Mouse (Mus musculus): Measurements from ENCODE around the gene Tmem219. TPM values are rescaled to one million over a fixed set of nuclear protein-coding genes. Genes with fewer than 3 reads are reported as not detected.

Tmem219 gene
- 10 to 100 TPM; 40.2 to 53.2 TPM for polyA plus RNA-seq (2017; shearing (Covaris generic))

GRCm38 (mm10) chr7:126922624-126923060 is at the start of gene Tmem219:
Tmem219 (minus strand) TSS chr7:126922917.
- ATAC-seq = no peak

DNA sequence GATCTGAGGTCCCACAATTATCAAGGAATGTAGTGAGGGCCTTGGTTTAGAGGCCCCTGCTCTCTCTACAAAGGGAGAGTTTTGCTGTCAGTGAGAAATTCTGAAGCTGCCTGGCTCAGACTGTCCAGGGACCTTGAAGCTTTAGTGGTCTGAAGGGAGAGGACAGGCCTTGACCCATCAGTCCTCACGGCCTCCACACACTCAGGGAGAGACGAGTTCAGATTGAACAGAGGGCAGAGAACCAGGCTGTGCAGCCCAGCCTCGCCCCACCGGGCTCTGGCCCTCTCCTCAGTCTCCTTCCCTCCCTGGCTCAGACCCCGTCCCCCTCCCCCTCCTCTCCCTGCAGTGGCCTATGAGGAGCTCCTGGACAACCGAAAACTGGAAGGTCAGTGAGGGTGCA is 44.6 kb upstream of the Tmem219 start:
- ATAC-seq = no peak

DNA sequence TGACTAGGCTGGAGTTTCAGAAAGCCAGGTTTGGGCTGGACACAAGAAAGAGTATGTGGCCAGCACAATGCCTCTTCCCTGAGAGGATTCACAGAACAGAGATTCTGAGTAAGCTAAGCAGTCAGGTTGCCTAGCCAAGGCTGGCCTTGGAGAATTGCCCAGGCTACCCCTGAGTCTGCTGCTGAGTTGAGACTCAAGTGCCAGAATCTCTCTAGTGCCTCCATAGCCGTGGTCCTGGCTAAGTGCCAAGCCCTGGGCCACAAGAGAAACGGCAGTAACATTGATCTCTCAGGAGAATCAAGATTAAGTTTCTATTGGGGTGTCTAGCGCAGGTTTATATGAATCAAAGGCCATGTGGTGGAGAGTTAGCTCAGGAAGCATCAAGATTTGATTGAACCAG is 42.9 kb upstream of the Tmem219 start:
- ATAC-seq = no peak

DNA sequence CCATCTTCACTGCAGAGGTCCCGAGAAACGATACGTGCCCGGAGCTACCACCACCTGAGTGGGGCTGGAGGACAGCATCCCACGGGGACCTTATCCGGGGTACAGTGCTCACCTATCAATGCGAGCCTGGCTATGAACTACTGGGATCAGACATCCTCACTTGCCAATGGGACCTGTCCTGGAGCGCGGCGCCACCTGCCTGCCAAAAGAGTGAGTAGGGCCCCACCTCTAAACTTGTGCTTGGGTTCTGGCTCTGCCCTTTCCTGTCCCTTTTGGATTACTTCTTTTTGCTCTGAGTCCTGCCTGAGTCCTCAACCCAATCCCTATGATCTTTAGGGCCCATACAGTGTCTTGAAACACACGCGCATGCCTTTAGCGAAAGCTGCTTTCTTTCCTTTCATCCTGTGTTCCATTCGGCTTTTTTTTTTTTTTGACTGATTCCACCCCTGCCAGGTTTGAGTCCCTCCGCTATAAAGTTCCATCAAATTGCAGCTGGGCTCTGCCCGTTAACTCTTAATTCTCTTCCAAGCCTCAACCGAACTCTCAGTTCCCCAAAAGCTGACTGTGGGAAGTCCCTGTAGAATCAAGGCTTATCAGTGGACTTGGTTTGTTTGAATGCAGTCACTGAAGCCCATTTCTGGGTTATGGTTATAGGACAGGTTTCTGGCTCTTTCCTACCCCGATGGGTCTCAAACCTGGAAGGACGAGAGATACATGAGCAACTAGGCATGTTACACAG is 41.0 kb upstream of the Tmem219 start:
- ATAC-seq = no peak

- ATAC-seq = no peak
Observed at GRCm38 (mm10) chr7:126961965-126962364, 39.2 kb upstream of the Tmem219 start.

GRCm38 (mm10) chr7:126961095-126961494 is 38.4 kb upstream of the Tmem219 start:
- no peak for ATAC-seq

DNA sequence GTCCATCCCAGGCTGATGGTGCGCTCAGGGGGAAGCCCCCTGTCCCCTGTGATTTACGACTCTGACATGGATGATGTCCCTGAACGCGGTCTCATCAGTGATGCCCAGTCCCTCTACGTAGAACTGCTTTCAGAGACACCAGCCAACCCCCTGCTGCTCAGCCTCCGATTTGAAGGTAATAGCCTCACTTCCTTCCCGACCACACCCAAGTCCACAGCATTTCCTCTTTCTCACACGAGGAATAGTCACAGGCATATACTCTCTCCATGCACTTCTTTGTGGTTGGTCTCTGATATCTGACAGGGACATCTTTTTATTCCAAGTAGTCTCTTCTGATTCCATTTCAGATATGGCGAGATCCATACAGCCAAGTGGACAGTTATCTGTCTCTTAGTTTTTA is 37.1 kb upstream of the Tmem219 start:
- ATAC-seq = no peak

DNA sequence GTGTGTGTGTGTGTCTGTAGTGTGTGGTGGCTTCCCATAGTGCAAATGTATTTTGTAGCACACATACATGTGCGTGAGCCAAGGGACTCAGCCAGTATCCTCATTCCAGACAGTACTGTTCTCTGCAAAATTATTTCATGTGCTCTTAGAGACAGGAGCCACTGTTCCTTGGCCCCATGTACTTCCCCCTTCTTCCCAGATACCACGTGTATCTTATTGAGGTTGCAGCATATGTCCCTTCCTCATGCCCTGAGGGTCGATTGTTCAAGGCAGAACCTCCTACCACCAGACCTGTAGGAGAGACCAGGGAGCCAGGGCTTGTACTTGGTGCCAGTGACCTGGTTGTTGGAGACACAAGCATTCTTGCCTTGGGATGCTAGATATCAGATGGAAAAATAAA is 32.4 kb upstream of the Tmem219 start:
- ATAC-seq = no peak

DNA sequence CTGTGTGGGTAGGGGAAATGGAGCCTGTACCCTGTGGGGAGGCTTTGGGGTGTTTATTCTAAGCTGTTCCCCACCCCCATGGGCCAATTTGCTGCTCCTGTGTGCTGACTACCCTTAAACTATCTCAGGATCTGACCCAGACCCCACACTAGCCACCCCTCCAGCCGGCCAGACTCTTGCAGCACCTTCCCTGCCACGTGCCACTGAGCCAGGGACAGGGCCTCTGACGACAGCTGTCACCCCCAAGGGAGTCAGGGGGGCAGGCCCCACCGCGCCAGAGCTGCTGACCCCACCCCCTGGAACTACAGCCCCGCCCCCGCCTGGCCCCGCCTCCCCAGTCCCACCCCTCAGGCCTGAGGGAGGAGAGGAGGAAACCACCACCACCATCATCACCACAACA is 29.9 kb upstream of the Tmem219 start:
- no peak for ATAC-seq

DNA sequence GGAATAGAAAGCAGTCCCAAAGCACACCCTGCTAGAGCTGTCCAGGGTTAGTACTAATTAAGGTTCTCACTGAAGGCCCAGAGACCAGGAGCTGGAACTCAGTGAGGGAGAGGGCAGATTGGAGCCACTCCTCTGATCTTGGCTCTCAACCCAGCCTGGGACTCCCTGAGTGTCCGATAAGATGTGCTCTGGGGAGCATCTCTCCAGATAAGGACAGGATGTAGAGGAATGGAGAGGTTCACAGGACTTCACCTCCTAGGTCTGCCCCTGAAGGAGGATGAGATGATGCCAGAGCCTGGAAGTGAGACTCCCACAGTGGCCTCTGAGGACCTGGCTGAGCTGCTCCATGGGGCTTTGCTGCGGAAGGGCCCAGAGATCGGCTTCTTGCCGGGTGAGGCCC is 29.0 kb upstream of the Tmem219 start:
- no peak for ATAC-seq

DNA sequence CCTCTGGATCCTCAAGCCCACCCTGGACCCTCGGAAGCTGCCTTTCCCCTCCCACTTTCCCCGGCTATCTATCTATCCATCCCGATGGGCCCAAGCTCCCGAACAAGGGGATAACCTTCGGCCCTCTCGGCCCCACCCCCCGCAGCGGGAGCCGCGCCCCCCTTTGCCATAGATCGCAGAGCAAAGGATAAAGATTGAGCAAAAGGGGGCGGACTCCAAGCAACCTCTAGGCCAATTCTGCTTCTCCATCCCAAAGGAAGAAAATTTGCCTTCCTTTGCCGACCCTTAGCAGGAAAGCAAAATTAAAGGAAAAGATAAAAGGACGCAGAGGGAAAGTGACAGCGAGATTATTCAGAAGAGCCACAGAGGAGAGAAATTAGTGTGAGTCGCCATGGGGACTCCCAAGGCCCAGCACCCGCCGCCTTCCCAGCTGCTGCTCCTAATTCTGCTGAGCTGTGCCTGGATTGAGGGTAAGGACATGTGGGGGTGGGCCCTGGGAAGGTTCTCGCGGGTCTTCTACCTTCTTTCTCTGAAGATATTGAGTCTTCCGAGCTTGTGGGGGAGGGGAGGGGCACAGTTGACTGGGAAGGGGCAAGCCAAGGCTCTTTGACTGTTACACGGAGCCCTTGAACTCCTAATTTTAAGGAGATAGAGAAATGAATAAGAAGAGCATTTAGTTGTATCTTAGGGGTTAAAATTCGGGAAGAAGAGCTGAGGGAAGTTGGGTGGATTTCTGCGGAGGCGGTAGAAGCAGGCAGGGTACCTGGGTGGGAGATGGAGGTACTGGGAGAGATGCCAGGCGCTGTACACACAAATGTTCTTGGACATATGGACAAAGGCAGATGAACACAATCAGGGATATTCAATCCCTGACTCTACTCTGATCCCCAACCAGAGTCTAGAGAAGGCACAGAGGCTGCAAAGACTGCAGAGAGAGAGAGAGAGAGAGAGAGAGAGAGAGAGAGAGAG is 28.2 kb upstream of the Tmem219 start:
- no peak for ATAC-seq

DNA sequence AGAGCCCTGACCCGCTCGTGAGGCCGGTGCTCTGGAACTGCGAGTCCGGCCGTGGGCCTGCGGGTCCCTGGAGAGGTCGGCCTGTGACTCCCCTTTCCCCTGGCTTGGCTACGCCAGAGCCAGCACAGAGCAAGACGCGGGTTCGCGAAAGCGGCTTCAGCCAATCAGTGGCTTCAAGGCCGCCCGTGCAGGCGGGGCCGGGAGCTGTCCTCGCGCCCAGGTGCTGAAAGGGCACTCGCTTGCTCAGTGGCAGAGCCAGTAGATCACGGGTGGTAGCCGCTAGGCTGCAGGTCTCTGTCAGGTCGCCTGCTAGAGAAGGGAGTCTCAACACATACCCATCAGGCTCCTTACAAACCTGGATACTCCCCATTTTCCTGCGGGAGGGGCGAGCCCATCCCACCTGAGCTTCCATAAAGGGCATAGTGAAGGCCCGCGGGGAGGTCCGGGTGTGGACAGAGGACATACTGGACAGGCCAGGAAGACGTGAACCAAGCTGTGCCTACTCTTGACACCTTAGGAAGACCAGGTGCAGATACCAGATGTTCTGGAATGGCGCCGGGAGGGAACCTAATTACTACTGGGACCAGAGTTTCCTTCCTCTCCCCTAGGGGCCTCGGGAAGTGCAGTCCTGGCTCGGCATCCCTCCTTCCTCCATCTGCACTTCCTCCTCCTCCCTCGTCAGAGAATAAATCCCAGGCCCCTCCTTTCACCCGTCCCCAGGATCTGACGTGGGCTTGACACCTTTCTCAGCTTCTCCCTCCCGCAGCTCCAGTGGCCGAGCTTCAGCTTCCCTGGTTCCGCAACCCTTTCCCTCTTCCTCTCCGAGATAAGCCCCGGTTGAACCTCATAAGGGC is 27.3 kb upstream of the Tmem219 start, which contains the start of gene Sez6l2:
Gene Sez6l2, plus strand, starts transcription at position 771 of the 854 bp plus-strand sequence.
- ATAC-seq = peak; percentile 81

- ATAC-seq = no peak
Observed at GRCm38 (mm10) chr7:126949403-126949792, 26.7 kb upstream of the Tmem219 start, which contains the start of gene Asphd1. Asphd1 (minus strand) TSS chr7:126949582.

DNA sequence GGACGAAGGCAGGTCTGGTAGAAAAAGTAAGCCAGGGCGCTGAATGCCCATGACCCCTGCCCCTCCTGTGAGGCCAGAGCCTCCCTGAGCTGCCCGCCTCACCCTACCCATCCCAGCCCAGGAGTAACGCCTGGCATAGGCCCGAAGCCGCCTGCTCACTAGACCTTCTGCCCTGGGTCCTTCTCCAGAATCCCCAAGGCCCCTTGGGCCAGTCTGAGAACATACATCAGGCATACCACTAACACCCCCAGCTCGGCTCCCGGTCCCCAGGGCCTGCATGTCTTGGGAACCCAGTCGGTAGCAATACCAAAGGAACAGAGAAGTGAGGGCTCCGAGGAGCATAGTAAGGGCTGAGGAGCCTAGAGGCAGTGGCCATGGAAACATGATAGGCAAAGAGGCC is 25.9 kb upstream of the Tmem219 start:
- ATAC-seq = no peak

GRCm38 (mm10) chr7:126946530-126946929 is 23.8 kb upstream of the Tmem219 start:
- no peak for ATAC-seq

DNA sequence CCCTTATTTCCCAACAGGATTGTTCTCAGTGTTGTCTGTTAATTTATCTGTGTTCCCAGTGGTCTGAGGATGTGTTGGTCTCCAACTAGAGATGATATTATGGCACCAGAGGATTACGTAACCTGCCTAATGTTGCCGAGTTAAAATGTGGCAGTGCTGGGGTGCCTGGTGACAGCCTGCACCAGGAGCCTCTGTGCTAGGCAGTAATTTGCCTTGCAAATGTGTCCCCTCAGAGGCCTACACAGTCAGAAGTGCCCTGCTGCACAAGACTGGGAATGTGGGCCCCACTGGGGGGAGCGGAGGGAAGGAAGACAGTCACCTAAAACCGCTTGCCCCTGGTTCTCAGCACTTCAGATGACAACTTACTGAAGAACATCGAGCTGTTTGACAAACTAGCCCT is 19.1 kb upstream of the Tmem219 start:
- no peak for ATAC-seq

DNA sequence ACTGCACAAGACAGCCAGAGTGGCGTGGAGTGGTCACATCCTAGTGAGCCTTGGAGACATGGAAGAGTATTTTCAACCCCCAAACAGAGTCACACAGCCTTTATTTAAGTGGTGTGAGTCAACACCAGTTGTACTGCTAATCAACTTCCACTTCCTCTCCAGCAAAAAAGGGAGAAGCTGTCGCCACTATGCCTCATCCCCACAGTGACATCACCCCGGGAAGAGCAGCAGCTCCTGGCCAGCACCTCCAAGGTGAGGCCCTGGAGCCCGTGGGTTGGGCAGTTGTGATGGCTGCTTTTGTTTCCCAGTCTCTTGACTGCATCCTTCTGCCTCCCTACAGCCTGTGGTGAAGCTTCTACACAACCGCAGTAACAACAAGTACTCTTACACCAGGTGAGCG is 18.5 kb upstream of the Tmem219 start:
- ATAC-seq = no peak

GRCm38 (mm10) chr7:126932652-126933051 is 9.9 kb upstream of the Tmem219 start:
- ATAC-seq = no peak

GRCm38 (mm10) chr7:126929046-126929445 is 6.3 kb upstream of the Tmem219 start:
- ATAC-seq = peak; percentile 35

DNA sequence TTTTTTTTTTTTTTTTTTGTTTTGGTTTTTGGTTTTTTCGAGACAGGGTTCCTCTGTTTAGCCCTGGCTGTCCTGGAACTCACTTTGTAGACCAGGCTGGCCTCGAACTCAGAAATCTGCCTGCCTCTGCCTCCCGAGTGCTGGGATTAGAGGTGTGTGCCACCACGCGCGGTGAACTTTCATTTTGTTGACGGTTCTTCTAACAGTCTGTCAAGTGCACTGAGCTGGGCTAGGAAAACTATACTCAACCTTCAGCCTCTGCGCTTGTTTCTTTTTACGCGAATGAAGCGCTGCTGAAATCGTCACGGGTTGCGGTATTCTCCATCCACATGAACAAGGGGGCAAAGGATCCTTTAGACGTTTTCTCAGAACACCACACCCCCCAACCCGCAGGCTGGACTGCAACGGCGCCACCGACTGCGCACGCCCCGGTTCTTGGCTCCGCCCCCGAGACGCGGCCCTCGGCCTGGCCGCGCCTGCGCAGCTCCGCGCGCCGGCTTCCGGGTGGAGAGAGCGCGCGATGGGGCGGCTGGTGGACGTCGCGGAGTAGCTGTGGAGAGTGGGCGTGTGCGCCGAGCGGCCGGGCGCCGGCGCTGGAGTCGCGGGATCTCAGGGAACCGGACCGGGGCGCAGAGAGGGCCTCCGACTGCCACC is 5.8 kb upstream of the Tmem219 start, which contains the start of gene Kctd13:
Gene Kctd13, plus strand, starts transcription at position 496 of the 654 bp plus-strand sequence.
- ATAC-seq = peak; percentile 94

DNA sequence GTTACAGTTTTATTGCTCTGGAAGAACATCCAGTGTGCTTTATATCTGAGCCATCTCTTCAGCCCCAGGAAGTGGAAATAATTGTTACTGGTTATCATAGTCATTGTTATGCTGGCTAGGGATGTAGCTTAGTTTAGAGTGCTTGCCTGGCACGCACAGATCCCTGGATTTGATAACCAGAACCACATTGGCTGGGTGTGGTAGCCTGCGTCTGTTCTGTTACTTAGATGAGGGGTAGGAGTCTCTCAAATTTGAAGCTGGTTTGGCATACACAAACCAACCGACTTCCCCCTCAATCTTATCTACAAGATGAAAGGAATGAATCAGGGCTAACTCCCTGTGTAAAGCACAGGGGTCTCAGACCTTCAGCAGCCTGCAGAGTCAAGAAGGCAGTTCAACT is 3.6 kb upstream of the Tmem219 start:
- no peak for ATAC-seq

DNA sequence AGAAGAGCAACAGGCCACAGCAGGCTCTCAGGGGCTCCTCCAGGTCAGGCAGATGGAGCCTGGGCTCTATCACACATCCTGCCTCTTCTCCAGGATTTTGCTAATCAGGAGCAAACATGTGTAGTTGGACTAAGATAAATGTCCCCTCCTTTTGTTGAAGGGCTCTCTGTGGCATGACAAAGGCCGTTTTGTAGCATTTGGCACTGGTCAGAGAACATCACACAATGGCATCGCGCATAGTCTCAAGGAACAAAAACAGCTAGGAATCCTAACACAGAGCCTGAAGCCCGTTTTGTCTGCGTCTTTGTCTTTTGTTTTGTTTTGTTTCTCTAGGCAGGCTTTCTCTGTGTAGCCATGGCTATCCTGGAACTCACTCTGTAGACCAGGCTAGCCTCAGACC is 1.3 kb upstream of the Tmem219 start:
- no peak for ATAC-seq
